Mouse (Mus musculus) olfactory bulb, adult 2 months (tissue): ENCODE results near the gene Zfp90. TPM values are rescaled to one million over a fixed set of nuclear protein-coding genes. Genes with fewer than 3 reads are reported as not detected.

ENCODE experiments used
- H3K27ac ChIP-seq: fragments of 200-500 bp; 2 replicates; pipeline ENCODE4 v1.5.1; 2012; ENCODE audit warnings: low read depth, low read length; ENCODE audit not compliant: insufficient read depth
- H3K4me1 ChIP-seq: fragments of 200-500 bp; 2 replicates; pipeline ENCODE4 v1.6.1; 2012; ENCODE audit warnings: low read length; ENCODE audit not compliant: control insufficient read depth, insufficient read depth
- H3K4me3 ChIP-seq: fragments of 200-500 bp; 2 replicates; pipeline ENCODE4 v1.5.1; 2012; ENCODE audit warnings: mild to moderate bottlenecking, low read depth, low read length, moderate library complexity; ENCODE audit not compliant: insufficient read depth
- CTCF ChIP-seq: fragments of 200-500 bp; IDR thresholded peaks from 2 replicates; pipeline ENCODE4 v1.5.1; 2012; ENCODE audit warnings: low read depth, mild to moderate bottlenecking, low read length, moderate library complexity; ENCODE audit not compliant: insufficient read depth
- POLR2A ChIP-seq: fragments of 200-500 bp; IDR thresholded peaks from 2 replicates; pipeline ENCODE4 v1.6.1; 2012; ENCODE audit warnings: mild to moderate bottlenecking, low read depth, low read length, moderate library complexity; ENCODE audit not compliant: insufficient read depth
- WGBS: fragments of 180-500 bp; shearing (Covaris S2); methylation state at CpG from one replicate; pipeline ENCODE4 v1.1.7; 2018; 5-methylcytosine and 5-hydroxymethylcytosine counted together
- polyA plus RNA-seq: library from polyadenylated mRNA; stranded (reverse); fragments of >200 nt; gene quantifications from 2 replicates; pipeline ENCODE4 v1.2.4, GENCODE M21; 2012; ENCODE audit warnings: low replicate concordance; ENCODE audit not compliant: missing spikeins, insufficient read depth, insufficient read length

Gene Zfp90
- polyA plus RNA-seq, 1 experiment = not detected

- Histone ChIP-seq H3K27ac (no peak overlapping the region), H3K4me1 (peaks cover 6% of the 10 kb centered on the region), H3K4me3 (no peak overlapping the region)
- TF ChIP-seq POLR2A = no peak
- no peak for TF ChIP-seq CTCF
- 75% methylated on average over 12 of the region's 12 CpGs for WGBS
Observed at GRCm38 (mm10) chr8:106452701-106453481, 37.8 kb downstream of the Zfp90 start.

DNA sequence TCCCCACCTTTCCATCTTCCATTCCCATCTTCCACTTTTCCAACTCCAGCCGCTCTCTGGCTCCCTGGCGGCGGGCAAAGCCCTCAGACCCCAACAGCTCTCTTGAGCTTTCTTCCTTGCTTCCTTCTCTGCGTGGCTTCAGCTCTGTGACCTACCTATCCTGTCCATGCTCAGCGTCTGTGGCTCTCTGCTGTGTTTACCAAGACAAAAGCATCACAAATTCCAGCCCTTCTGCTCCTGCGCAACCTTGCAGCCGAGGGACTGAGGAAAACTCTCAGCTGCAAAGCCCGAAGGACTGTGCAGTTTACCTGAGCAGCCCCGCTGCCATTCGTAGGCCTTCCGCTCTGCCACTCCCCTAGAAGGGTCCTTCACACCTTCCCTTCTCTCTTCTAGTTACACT is 38.9 kb downstream of the Zfp90 start:
- Histone ChIP-seq H3K4me1 (peaks cover 6% of the 10 kb centered on the region), H3K27ac (no peak overlapping the region), H3K4me3 (no peak overlapping the region)
- TF ChIP-seq POLR2A (no peak), CTCF (no peak)
- WGBS = 80% methylated on average over 11 of the region's 11 CpGs

DNA sequence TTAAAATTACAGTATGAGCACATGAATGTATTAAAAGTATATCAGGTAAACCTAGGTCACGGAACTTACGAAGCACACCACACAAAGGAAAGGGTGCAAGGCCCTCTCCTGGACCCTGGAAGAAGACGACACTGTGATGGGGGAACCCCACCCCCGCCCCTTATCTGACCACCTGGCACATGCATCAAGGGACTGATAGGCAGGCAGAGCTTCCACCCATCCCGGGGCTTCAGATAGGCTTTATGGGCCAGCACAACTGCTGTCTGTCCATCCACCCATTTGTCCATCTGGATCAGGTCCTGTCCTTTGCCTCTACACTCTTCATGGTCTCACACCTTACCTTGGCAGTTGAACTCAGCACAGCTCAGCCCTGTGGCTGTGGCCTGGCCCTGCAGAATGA is 47.0 kb downstream of the Zfp90 start:
- Histone ChIP-seq H3K27ac (no peak overlapping the region), H3K4me1 (no peaks in the 10 kb centered on the region), H3K4me3 (no peak overlapping the region)
- TF ChIP-seq POLR2A = no peak
- no peak for TF ChIP-seq CTCF
- 86% methylated on average over 5 of the region's 5 CpGs for WGBS

GRCm38 (mm10) chr8:106463795-106464194 is 48.7 kb downstream of the Zfp90 start:
- Histone ChIP-seq H3K4me1 (no peaks in the 10 kb centered on the region), H3K27ac (no peak overlapping the region), H3K4me3 (no peak overlapping the region)
- TF ChIP-seq CTCF = no peak
- no peak for TF ChIP-seq POLR2A
- WGBS = 94% methylated on average over 6 of the region's 6 CpGs

- 76% methylated on average over 7 of the region's 7 CpGs for WGBS
- TF ChIP-seq POLR2A (no peak), CTCF (no peak)
- no peaks in the 10 kb centered on the region for H3K4me1 ChIP-seq
- H3K27ac ChIP-seq = no peak overlapping the region
- no peak overlapping the region for H3K4me3 ChIP-seq
Observed at GRCm38 (mm10) chr8:106469485-106469884, 54.4 kb downstream of the Zfp90 start.

- TF ChIP-seq POLR2A (no peak), CTCF (no peak)
- WGBS = 97% methylated on average over 5 of the region's 5 CpGs
- no peak overlapping the region for H3K4me3 ChIP-seq
- H3K27ac ChIP-seq = no peak overlapping the region
- H3K4me1 ChIP-seq = no peaks in the 10 kb centered on the region
Observed at GRCm38 (mm10) chr8:106474001-106474400, 58.9 kb downstream of the Zfp90 start.

Other genes starting within 250 kb of the Zfp90 start
- not detected in 2 replicates for gene Slc7a6, start 246.5 kb upstream of the Zfp90 start, polyA plus RNA-seq
- gene Slc7a6os, start 204.4 kb upstream of the Zfp90 start, polyA plus RNA-seq = not detected in 2 replicates
- not detected in 2 replicates for gene Prmt7, start 204.4 kb upstream of the Zfp90 start, polyA plus RNA-seq
- gene Smpd3, start 77.3 kb upstream of the Zfp90 start, polyA plus RNA-seq = not detected in 2 replicates
- not detected in 2 replicates for gene 6030452D12Rik, start 85.2 kb downstream of the Zfp90 start, polyA plus RNA-seq
- not detected in 2 replicates for gene Cdh3, start 95.6 kb downstream of the Zfp90 start, polyA plus RNA-seq
- 1,644 TPM in 1 of 2 replicates, not detected in the other for gene Gm10073, start 158.1 kb downstream of the Zfp90 start, polyA plus RNA-seq
- gene Cdh1, start 188.0 kb downstream of the Zfp90 start, polyA plus RNA-seq = not detected in 2 replicates